8 mouse cellular contexts compared by ENCODE assay signal in genomic region chr8:94666456-94667308, GRCm38 (mm10). TPM values are rescaled to one million over a fixed set of nuclear protein-coding genes. Genes with fewer than 3 reads are reported as not detected.
DNase-seq lines count a peak whose midpoint lies in the region; ATAC-seq and TF ChIP-seq lines count a peak whose summit lies in the region.

Arl2bp (plus strand) TSS chr8:94666600.

- TF ChIP-seq RAD21 in CH12.LX (IDR thresholded peaks at IDR 0.05; ENCODE audit: low read depth, low read length), result no peak

- peaks cover 0 to 13% of the 10 kb centered on the region in 2 experiments; a peak in 2 of 4 replicates for H3K4me1 ChIP-seq in CH12.LX (ENCODE audit: control insufficient read depth in 1 of 2, insufficient read depth in 2 of 2)
- H3K4me1 ChIP-seq in forebrain, embryonic 12.5 days, result peaks cover 15% of the 10 kb centered on the region
- peaks cover 6% of the 10 kb centered on the region; the same call in 1 of the 2 replicates for H3K4me1 ChIP-seq in heart, postnatal 0 days (ENCODE audit: control insufficient read depth, insufficient read depth)
- peaks cover 12% of the 10 kb centered on the region for H3K4me1 ChIP-seq in liver, embryonic 16.5 days (ENCODE audit: control insufficient read depth, low read depth, low read length)
- peaks cover 29% of the 10 kb centered on the region for H3K4me1 ChIP-seq in neural tube, embryonic 13.5 days (replicated peaks)
- no peaks in the 10 kb centered on the region for H3K4me1 ChIP-seq in testis, adult 2 months (ENCODE audit: control insufficient read depth, insufficient read depth, low read length)

- H3K27me3 ChIP-seq in CH12.LX (replicated peaks), result no peaks in the 10 kb centered on the region
- no peaks in the 10 kb centered on the region for H3K27me3 ChIP-seq in forebrain, embryonic 12.5 days
- H3K27me3 ChIP-seq in heart, postnatal 0 days (ENCODE audit: control insufficient read depth, insufficient read depth, low read length), result no peaks in the 10 kb centered on the region
- H3K27me3 ChIP-seq in liver, embryonic 16.5 days (ENCODE audit: control insufficient read depth, insufficient read depth, low read depth, low read length), result no peaks in the 10 kb centered on the region
- H3K27me3 ChIP-seq in neural tube, embryonic 13.5 days, result no peaks in the 10 kb centered on the region
- no peaks in the 10 kb centered on the region for H3K27me3 ChIP-seq in testis, adult 2 months (ENCODE audit: control insufficient read depth, insufficient read depth, low read length)

- peak within 1 kb of the TSS; percentile 10; the same call in 1 of the 2 replicates for H3K27ac ChIP-seq in CH12.LX (ENCODE audit: insufficient read depth, low read depth)
- H3K27ac ChIP-seq in forebrain, embryonic 12.5 days, result peak within 1 kb of the TSS; percentile 91
- H3K27ac ChIP-seq in heart, postnatal 0 days (ENCODE audit: low read depth), result peak within 1 kb of the TSS; percentile 91
- peak within 1 kb of the TSS; percentile 79 for H3K27ac ChIP-seq in liver, embryonic 16.5 days (ENCODE audit: low read length)
- H3K27ac ChIP-seq in neural tube, embryonic 13.5 days (replicated peaks), result peak within 1 kb of the TSS; percentile 96
- peak within 1 kb of the TSS; percentile 98 for H3K27ac ChIP-seq in testis, adult 2 months (ENCODE audit: control insufficient read depth, insufficient read depth, low read depth, low read length)

- dilution Hi-C loops in CH12.LX (cut with MboI; ENCODE audit: extremely low pct_ligation_motif_present, extremely low pct_unique_long_range_greater_than_20kb, low sequenced_read_pairs), result no loop called here

- H3K4me3 ChIP-seq in CH12.LX (replicated peaks in 1 of 3; ENCODE audit: low read depth in 2 of 3, low read length in 2 of 3, poor library complexity in 1 of 3), result peak within 1 kb of the TSS; percentile 85 to 96 (median 91)
- H3K4me3 ChIP-seq in forebrain, embryonic 12.5 days (replicated peaks), result peak within 1 kb of the TSS; percentile 89
- peak within 1 kb of the TSS; percentile 92 for H3K4me3 ChIP-seq in heart, postnatal 0 days (ENCODE audit: low read depth, low read length)
- H3K4me3 ChIP-seq in liver, embryonic 16.5 days (ENCODE audit: low read depth, low read length), result peak within 1 kb of the TSS; percentile 81
- H3K4me3 ChIP-seq in neural tube, embryonic 13.5 days, result peak within 1 kb of the TSS; percentile 94
- peak within 1 kb of the TSS; percentile 99 for H3K4me3 ChIP-seq in testis, adult 2 months (ENCODE audit: control insufficient read depth, low read depth, low read length)

- peak; percentile 85 for TF ChIP-seq POLR2A in CH12.LX (IDR thresholded peaks at IDR 0.05; ENCODE audit: low read depth, low read length)
- TF ChIP-seq POLR2A in testis, adult 2 months (IDR thresholded peaks at IDR 0.05; ENCODE audit: control insufficient read depth, low read depth, low read length), result peak; percentile 28

- in situ Hi-C loops in CH12.LX (cut with MboI; ENCODE audit: low pct_ligation_motif_present, low pct_unique_long_range_greater_than_20kb, low sequenced_read_pairs), result no loop called here

- TF ChIP-seq EP300 in CH12.LX (IDR thresholded peaks at IDR 0.05; ENCODE audit: low read length), result no peak
- TF ChIP-seq EP300 in heart, postnatal 0 days (IDR thresholded peaks at IDR 0.05; ENCODE audit: low read depth), result no peak

- no peak for TF ChIP-seq CTCF in CH12.LX (conservative IDR thresholded peaks at IDR 0.05 in 1 of 2, IDR thresholded peaks at IDR 0.05 in 1 of 2; ENCODE audit: low read depth in 2 of 2, low read length in 2 of 2)
- TF ChIP-seq CTCF in heart, postnatal 0 days (IDR thresholded peaks at IDR 0.05; ENCODE audit: low read depth), result no peak
- no peak for TF ChIP-seq CTCF in testis, adult 2 months (IDR thresholded peaks at IDR 0.05; ENCODE audit: control insufficient read depth, insufficient read depth, insufficient replicate concordance, low read depth, low read length)

- peak; percentile 99 for ATAC-seq in forebrain, embryonic 12.5 days (ENCODE audit: low FRiP score)
- peak; percentile 99 for ATAC-seq in heart, postnatal 0 days (ENCODE audit: insufficient read depth, low read depth)
- peak; percentile 99 for ATAC-seq in liver, embryonic 16.5 days (ENCODE audit: low read depth)
- ATAC-seq in neural tube, embryonic 13.5 days (ENCODE audit: low read depth), result peak; percentile 100

- H3K36me3 ChIP-seq in CH12.LX (replicated peaks in 1 of 2; ENCODE audit: control insufficient read depth in 1 of 2, insufficient read depth in 1 of 2, low read length in 1 of 2), result peaks cover 14 to 27% of the 10 kb centered on the region in 2 experiments
- peaks cover 36% of the 10 kb centered on the region for H3K36me3 ChIP-seq in forebrain, embryonic 12.5 days (replicated peaks)
- H3K36me3 ChIP-seq in heart, postnatal 0 days (replicated peaks; ENCODE audit: control insufficient read depth, insufficient read depth, low read length), result peaks cover 27% of the 10 kb centered on the region
- peaks cover 2% of the 10 kb centered on the region; the same call in 1 of the 2 replicates for H3K36me3 ChIP-seq in liver, embryonic 16.5 days (ENCODE audit: control insufficient read depth, insufficient read depth)
- peaks cover 36% of the 10 kb centered on the region for H3K36me3 ChIP-seq in neural tube, embryonic 13.5 days
- peaks cover 1% of the 10 kb centered on the region for H3K36me3 ChIP-seq in testis, adult 2 months (ENCODE audit: control insufficient read depth, insufficient read depth, low read length)

- peaks cover 17% of the 10 kb centered on the region for H3K79me2 ChIP-seq in CH12.LX (replicated peaks; ENCODE audit: control insufficient read depth, extremely low read depth, insufficient read depth, poor library complexity, severe bottlenecking)

- peak; percentile 95 for DNase-seq in CH12.LX (ENCODE audit: extremely low read depth)
- DNase-seq in c-Kit-positive CD71-positive TER-119-negative erythroid progenitor cells, embryonic 14.5 days (ENCODE audit: low read depth), result peak; percentile 87
- peak; percentile 95 for DNase-seq in heart, postnatal 0 days (ENCODE audit: low spot score)
- peak; percentile 96 to 98 for DNase-seq in kidney, postnatal 4 days

- peak within 1 kb of the TSS; percentile 98 for H3K9ac ChIP-seq in CH12.LX (ENCODE audit: insufficient read depth, low read depth)
- peak within 1 kb of the TSS; percentile 96 for H3K9ac ChIP-seq in forebrain, embryonic 12.5 days
- peak within 1 kb of the TSS; percentile 97 for H3K9ac ChIP-seq in heart, postnatal 0 days (replicated peaks; ENCODE audit: low read depth, low read length)
- peak within 1 kb of the TSS; percentile 92 for H3K9ac ChIP-seq in liver, embryonic 16.5 days (ENCODE audit: low read depth, low read length)
- H3K9ac ChIP-seq in neural tube, embryonic 13.5 days, result peak within 1 kb of the TSS; percentile 96

- H3K9me3 ChIP-seq in CH12.LX (replicated peaks; ENCODE audit: low read length), result no peaks in the 10 kb centered on the region
- no peaks in the 10 kb centered on the region for H3K9me3 ChIP-seq in forebrain, embryonic 12.5 days
- no peaks in the 10 kb centered on the region for H3K9me3 ChIP-seq in heart, postnatal 0 days (replicated peaks; ENCODE audit: control insufficient read depth, low read length)
- H3K9me3 ChIP-seq in liver, embryonic 16.5 days (replicated peaks; ENCODE audit: control insufficient read depth, low read length), result no peaks in the 10 kb centered on the region
- no peaks in the 10 kb centered on the region for H3K9me3 ChIP-seq in neural tube, embryonic 13.5 days

- H3K4me2 ChIP-seq in CH12.LX (ENCODE audit: insufficient read depth, low read depth, poor library complexity, severe bottlenecking), result peak within 1 kb of the TSS; percentile 74
- H3K4me2 ChIP-seq in forebrain, embryonic 12.5 days, result peak within 1 kb of the TSS; percentile 69
- H3K4me2 ChIP-seq in heart, postnatal 0 days (ENCODE audit: low read depth, low read length), result peak within 1 kb of the TSS; percentile 82
- H3K4me2 ChIP-seq in liver, embryonic 16.5 days (ENCODE audit: low read depth, low read length), result peak within 1 kb of the TSS; percentile 98
- peak within 1 kb of the TSS; percentile 61 for H3K4me2 ChIP-seq in neural tube, embryonic 13.5 days

- under 1% methylated on average over 58 of the region's 74 CpGs for WGBS in forebrain, embryonic 12.5 days
- WGBS in heart, postnatal 0 days, result under 1% methylated on average over 70 of the region's 74 CpGs
- WGBS in liver, embryonic 16.5 days (ENCODE audit: insufficient replicate concordance), result under 1% methylated on average over 74 of the region's 74 CpGs
- WGBS in neural tube, embryonic 13.5 days, result under 1% methylated on average over 74 of the region's 74 CpGs

TF ChIP-seq in CH12.LX, 34 proteins besides CTCF, POLR2A, EP300 and RAD21 (continues in another document):
- TF ChIP-seq JUND (conservative IDR thresholded peaks at IDR 0.05; ENCODE audit: low read depth, low read length) (no peak), RCOR1 (conservative IDR thresholded peaks at IDR 0.05; ENCODE audit: low read depth, low read length) (no peak), MAZ (IDR thresholded peaks at IDR 0.05; ENCODE audit: low read depth, low read length) (no peak), CHD2 (IDR thresholded peaks at IDR 0.05; ENCODE audit: low read length) (peak; percentile 94), BHLHE40 (IDR thresholded peaks at IDR 0.05; ENCODE audit: low read depth, low read length) (no peak), MAFK (IDR thresholded peaks at IDR 0.05; ENCODE audit: insufficient replicate concordance, low read length) (no peak), PAX5 (IDR thresholded peaks at IDR 0.05; ENCODE audit: low read length) (no peak), NELFE (IDR thresholded peaks at IDR 0.05; ENCODE audit: low read depth, low read length) (peak; percentile 76), MXI1 (IDR thresholded peaks at IDR 0.05; ENCODE audit: low read depth, low read length) (peak; percentile 87), TCF12 (IDR thresholded peaks at IDR 0.05; ENCODE audit: low read depth, low read length) (peak; percentile 46; the same call in 1 of the 2 replicates), NRF1 (IDR thresholded peaks at IDR 0.05; ENCODE audit: low read depth, low read length) (no peak), ZNF384 (IDR thresholded peaks at IDR 0.05; ENCODE audit: low read depth, low read length) (peak; percentile 98), SIN3A (IDR thresholded peaks at IDR 0.05; ENCODE audit: low read length) (peak; percentile 84), GABPA (IDR thresholded peaks at IDR 0.05; ENCODE audit: insufficient replicate concordance, low read depth, low read length) (no peak)

RNA-seq across cellular contexts. Expression of gene Arl2bp, which starts in this region (rescaled TPM):
- total RNA-seq in CH12.LX (2012; rRNA removed), result 24.8 and 29.4 TPM in 2 replicates
- total RNA-seq in CH12.LX (2014; rRNA removed), result 71.2 and 85.1 TPM in 2 replicates
- polyA plus RNA-seq in CH12.LX (2012; ENCODE audit: insufficient read length, low read depth), result 107 and 114 TPM in 2 replicates
- polyA plus RNA-seq in forebrain, embryonic 12.5 days (2016; fragmentation: Nextera tagmentation; extraction: Ambion mirVana), result 242 and 248 TPM in 2 replicates
- total RNA-seq in heart, postnatal 0 days (2014; rRNA removed; ENCODE audit: low replicate concordance), result 160 and 223 TPM in 2 replicates
- 110 and 125 TPM in 2 replicates for polyA plus RNA-seq in heart, postnatal 0 days (2015; fragmentation: Nextera tagmentation; extraction: Ambion mirVana)
- polyA plus RNA-seq in liver, embryonic 16.5 days (2015; fragmentation: Nextera tagmentation; extraction: Ambion mirVana), result 19.0 and 19.5 TPM in 2 replicates
- polyA plus RNA-seq in neural tube, embryonic 13.5 days (2015; fragmentation: Nextera tagmentation; extraction: Ambion mirVana), result 219 and 224 TPM in 2 replicates
- polyA plus RNA-seq in testis, adult 2 months (2012; rRNA removed), result 407 and 443 TPM in 2 replicates

Comparison
In these comparisons a context has a peak if more than half of its experiments do, and no peak if none do; other contexts are left out.
1. Peak in every context shown above with its lines: DNase-seq, ATAC-seq, H3K4me3 ChIP-seq and H3K27ac ChIP-seq.
2. H3K27ac ChIP-seq: peak in every context shown above with its lines; median percentile 98 in testis, adult 2 months; 96 in neural tube, embryonic 13.5 days; 91 in forebrain, embryonic 12.5 days; 91 in heart, postnatal 0 days; 79 in liver, embryonic 16.5 days; 10 in CH12.LX.